In the genomic region with DNA sequence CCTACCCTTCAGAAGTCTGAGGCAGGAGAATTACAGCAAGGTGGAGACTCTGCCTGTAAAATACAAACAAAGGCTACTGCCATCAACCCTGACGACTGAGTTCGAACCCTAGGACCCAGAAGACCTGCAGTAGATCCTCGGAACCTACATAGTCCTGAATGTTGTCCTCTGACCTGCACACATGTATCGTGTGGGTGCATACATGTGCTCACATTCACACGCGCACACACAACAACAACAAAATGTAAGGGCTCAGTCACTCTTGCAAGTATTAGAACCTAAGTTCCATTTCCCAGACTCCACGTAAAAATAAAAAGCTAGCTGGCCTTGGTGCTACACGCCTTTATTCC, we compare ENCODE assay signal across 8 mouse cellular contexts. TPM values are rescaled to one million over a fixed set of nuclear protein-coding genes. Genes with fewer than 3 reads are reported as not detected.
DNase-seq lines count a peak whose midpoint lies in the region; ATAC-seq and TF ChIP-seq lines count a peak whose summit lies in the region.

No protein-coding gene starts in this region.

- peak overlapping the region; percentile 49 for H3K9ac ChIP-seq in heart, postnatal 0 days (replicated peaks; ENCODE audit: low read depth, low read length)
- H3K9ac ChIP-seq in hindbrain, embryonic 11.5 days (ENCODE audit: low read depth, low read length) = peak overlapping the region; percentile 91

- ATAC-seq in heart, postnatal 0 days (ENCODE audit: insufficient read depth, low read depth) = 0 out of 2 replicates have a peak, but pooled peaks have one; percentile 2
- peak; percentile 46; the same call in 1 of the 2 replicates for ATAC-seq in hindbrain, embryonic 11.5 days (ENCODE audit: low FRiP score)

- no peak for DNase-seq in heart, postnatal 0 days (ENCODE audit: low spot score)
- DNase-seq in heart, postnatal 4 days = no peak
- no peak for DNase-seq in hindbrain, embryonic 11.5 days (ENCODE audit: low spot score)
- no peak for DNase-seq in midbrain, embryonic 10.5 days (ENCODE audit: low spot score)
- no peak for DNase-seq in cerebellum, postnatal 4 days (ENCODE audit: low spot score in 2 of 2)
- DNase-seq in cerebellum, adult 8-10 months = no peak
- no peak for DNase-seq in retina, embryonic 14.5 days (ENCODE audit: low spot score)

- no peak for TF ChIP-seq CTCF in heart, postnatal 0 days (IDR thresholded peaks at IDR 0.05; ENCODE audit: low read depth)
- no peak for TF ChIP-seq CTCF in bone marrow, adult 2 months (IDR thresholded peaks at IDR 0.05; ENCODE audit: control insufficient read depth, insufficient read depth, low read length)

- H3K36me3 ChIP-seq in heart, postnatal 0 days (replicated peaks; ENCODE audit: control insufficient read depth, insufficient read depth, low read length) = peaks cover 27% of the 10 kb centered on the region
- no peaks in the 10 kb centered on the region for H3K36me3 ChIP-seq in hindbrain, embryonic 11.5 days (ENCODE audit: control insufficient read depth, insufficient read depth, low read length)
- H3K36me3 ChIP-seq in midbrain, embryonic 10.5 days = peaks cover 31% of the 10 kb centered on the region

- H3K4me1 ChIP-seq in heart, postnatal 0 days (ENCODE audit: control insufficient read depth, insufficient read depth) = peaks cover 21% of the 10 kb centered on the region
- H3K4me1 ChIP-seq in bone marrow, adult 2 months (ENCODE audit: control insufficient read depth, insufficient read depth, low read length) = no peaks in the 10 kb centered on the region; the same call in 1 of the 2 replicates
- H3K4me1 ChIP-seq in hindbrain, embryonic 11.5 days (replicated peaks; ENCODE audit: control insufficient read depth, insufficient read depth, low read length) = peaks cover 7% of the 10 kb centered on the region; the same call in 1 of the 2 replicates
- peaks cover 38% of the 10 kb centered on the region for H3K4me1 ChIP-seq in midbrain, embryonic 10.5 days

- H3K4me2 ChIP-seq in heart, postnatal 0 days (ENCODE audit: low read depth, low read length) = peak overlapping the region; percentile 88
- H3K4me2 ChIP-seq in hindbrain, embryonic 11.5 days (replicated peaks; ENCODE audit: low read depth, low read length) = peak overlapping the region; percentile 78

- no peaks in the 10 kb centered on the region for H3K9me3 ChIP-seq in heart, postnatal 0 days (replicated peaks; ENCODE audit: control insufficient read depth, low read length)
- H3K9me3 ChIP-seq in hindbrain, embryonic 11.5 days (ENCODE audit: control insufficient read depth, low read length) = no peaks in the 10 kb centered on the region
- H3K9me3 ChIP-seq in midbrain, embryonic 10.5 days (replicated peaks) = no peaks in the 10 kb centered on the region

- peak overlapping the region; percentile 86 for H3K4me3 ChIP-seq in heart, postnatal 0 days (ENCODE audit: low read depth, low read length)
- H3K4me3 ChIP-seq in bone marrow, adult 2 months (replicated peaks; ENCODE audit: control insufficient read depth, low read depth, low read length) = peak overlapping the region; percentile 79
- H3K4me3 ChIP-seq in hindbrain, embryonic 11.5 days (ENCODE audit: low read depth, low read length) = peak overlapping the region; percentile 85
- H3K4me3 ChIP-seq in midbrain, embryonic 10.5 days = peak overlapping the region; percentile 98

- WGBS in heart, postnatal 0 days = 23% methylated on average over 8 of the region's 8 CpGs
- WGBS in bone marrow, adult 2 months = 30% methylated on average over 8 of the region's 8 CpGs
- 34% methylated on average over 8 of the region's 8 CpGs for WGBS in hindbrain, embryonic 11.5 days
- 27% methylated on average over 8 of the region's 8 CpGs for WGBS in midbrain, embryonic 10.5 days

- TF ChIP-seq EP300 in heart, postnatal 0 days (IDR thresholded peaks at IDR 0.05; ENCODE audit: low read depth) = no peak

- peak overlapping the region; percentile 33; the same call in 1 of the 2 replicates for H3K27ac ChIP-seq in heart, postnatal 0 days (ENCODE audit: low read depth)
- H3K27ac ChIP-seq in bone marrow, adult 2 months (ENCODE audit: control insufficient read depth, insufficient read depth, low read depth, low read length, poor library complexity) = no peak overlapping the region
- no peak overlapping the region for H3K27ac ChIP-seq in hindbrain, embryonic 11.5 days (ENCODE audit: low read depth, low read length)
- H3K27ac ChIP-seq in midbrain, embryonic 10.5 days (replicated peaks) = peak overlapping the region; percentile 94

- H3K27me3 ChIP-seq in heart, postnatal 0 days (ENCODE audit: control insufficient read depth, insufficient read depth, low read length) = no peaks in the 10 kb centered on the region
- no peaks in the 10 kb centered on the region; the same call in 1 of the 2 replicates for H3K27me3 ChIP-seq in hindbrain, embryonic 11.5 days (ENCODE audit: control insufficient read depth, insufficient read depth, low read length)
- peaks cover 30% of the 10 kb centered on the region for H3K27me3 ChIP-seq in midbrain, embryonic 10.5 days (ENCODE audit: low read depth, poor library complexity, severe bottlenecking)

- TF ChIP-seq POLR2A in bone marrow, adult 2 months (IDR thresholded peaks at IDR 0.05; ENCODE audit: borderline replicate concordance, control insufficient read depth, low read depth, low read length) = no peak

RNA-seq across cellular contexts. Expression of gene Ppfia1, which starts 0.6 kb away (rescaled TPM):
- 33.5 and 43.5 TPM in 2 replicates for total RNA-seq in heart, postnatal 0 days (2014; rRNA removed; ENCODE audit: low replicate concordance)
- polyA plus RNA-seq in heart, postnatal 0 days (2015; fragmentation: Nextera tagmentation; extraction: Ambion mirVana) = 15.6 and 18.6 TPM in 2 replicates
- total RNA-seq in heart, postnatal 4 days (2021) = 10 to 100 TPM; 94.6 to 99.9 TPM
- 20.6 and 32.8 TPM in 2 replicates for polyA plus RNA-seq in bone marrow, adult 2 months (2011; ENCODE audit: insufficient read depth, insufficient read length, low replicate concordance, missing spikeins)
- 38.1 and 38.5 TPM in 2 replicates for polyA plus RNA-seq in hindbrain, embryonic 11.5 days (2014; fragmentation: Nextera tagmentation; extraction: Ambion mirVana)
- 39.6 and 44.0 TPM in 2 replicates for polyA plus RNA-seq in midbrain, embryonic 10.5 days (2016; fragmentation: Nextera tagmentation; extraction: Ambion mirVana)

RNA-seq across cellular contexts. Expression of gene Fadd, which starts 28.2 kb away (rescaled TPM):
- total RNA-seq in heart, postnatal 0 days (2014; rRNA removed; ENCODE audit: low replicate concordance) = 5.2 and 7.4 TPM in 2 replicates
- polyA plus RNA-seq in heart, postnatal 0 days (2015; fragmentation: Nextera tagmentation; extraction: Ambion mirVana) = 10.6 and 11.3 TPM in 2 replicates
- total RNA-seq in heart, postnatal 4 days (2021) = 10 to 100 TPM; 16.6 to 16.7 TPM
- 2.9 and 5.4 TPM in 2 replicates for polyA plus RNA-seq in bone marrow, adult 2 months (2011; ENCODE audit: insufficient read depth, insufficient read length, low replicate concordance, missing spikeins)
- polyA plus RNA-seq in hindbrain, embryonic 11.5 days (2014; fragmentation: Nextera tagmentation; extraction: Ambion mirVana) = 8.3 and 8.6 TPM in 2 replicates
- 11.0 and 11.6 TPM in 2 replicates for polyA plus RNA-seq in midbrain, embryonic 10.5 days (2016; fragmentation: Nextera tagmentation; extraction: Ambion mirVana)

Comparison
In these comparisons a context has a peak if more than half of its experiments do, and no peak if none do; other contexts are left out.
1. H3K27ac ChIP-seq: peak in heart, postnatal 0 days (single experiment) and midbrain, embryonic 10.5 days (single experiment); none in bone marrow, adult 2 months (single experiment) and hindbrain, embryonic 11.5 days (single experiment).
2. Peak in every context shown above with its lines, with median percentiles within 50 percentile points of each other: H3K4me3 ChIP-seq.